Mouse (Mus musculus) embryonic facial prominence, embryonic 15.5 days (tissue): Measurements from ENCODE around the gene Traf4. TPM values are rescaled to one million over a fixed set of nuclear protein-coding genes. Genes with fewer than 3 reads are reported as not detected.

Source experiments
- ATAC-seq: fragments of 200-750 bp; cut with Nextera tagmentation; 2 replicates; pipeline ENCODE4 v1.8.0; 2017; ENCODE audit warnings: low read depth, moderate TSS enrichment; ENCODE audit not compliant: insufficient number of reproducible peaks, low FRiP score, low TSS enrichment
- H3K27ac ChIP-seq: fragments of 300-500 bp; sonication (generic); replicated peaks from 2 replicates; pipeline ENCODE4 v1.5.1; 2015; ENCODE audit warnings: mild to moderate bottlenecking, inconsistent platforms
- H3K27me3 ChIP-seq: fragments of 300-500 bp; sonication (generic); 2 replicates; pipeline ENCODE4 v1.6.1; 2015; ENCODE audit warnings: inconsistent platforms
- H3K36me3 ChIP-seq: fragments of 300-500 bp; sonication (generic); 2 replicates; pipeline ENCODE4 v1.6.1; 2015; ENCODE audit warnings: mild to moderate bottlenecking, inconsistent platforms
- H3K4me1 ChIP-seq: fragments of 300-500 bp; sonication (generic); 2 replicates; pipeline ENCODE4 v1.6.1; 2015; ENCODE audit warnings: inconsistent platforms
- H3K4me2 ChIP-seq: fragments of 300-500 bp; sonication (generic); replicated peaks from 2 replicates; pipeline ENCODE4 v1.6.1; 2015; ENCODE audit warnings: mild to moderate bottlenecking, inconsistent platforms
- H3K4me3 ChIP-seq: fragments of 300-500 bp; sonication (generic); replicated peaks from 2 replicates; pipeline ENCODE4 v1.5.1; 2015; ENCODE audit warnings: mild to moderate bottlenecking, inconsistent platforms
- H3K9ac ChIP-seq: fragments of 300-500 bp; sonication (generic); 2 replicates; pipeline ENCODE4 v1.6.1; 2015; ENCODE audit warnings: inconsistent platforms
- H3K9me3 ChIP-seq: fragments of 300-500 bp; sonication (generic); replicated peaks from 2 replicates; pipeline ENCODE4 v1.6.1; 2016; ENCODE audit warnings: inconsistent platforms
- WGBS: fragments of 180-500 bp; shearing (Covaris S2); methylation state at CpG from one replicate; pipeline ENCODE4 v1.1.7; 2015; 5-methylcytosine and 5-hydroxymethylcytosine counted together
- polyA plus RNA-seq: library from polyadenylated mRNA; unstranded; fragments of >200 nt; fragmentation: Nextera tagmentation; extraction: Ambion mirVana; gene quantifications from 2 replicates; pipeline ENCODE4 v1.2.1, GENCODE M21; 2015

Gene Traf4
- polyA plus RNA-seq, result 83.1 and 89.3 TPM in 2 replicates

DNA sequence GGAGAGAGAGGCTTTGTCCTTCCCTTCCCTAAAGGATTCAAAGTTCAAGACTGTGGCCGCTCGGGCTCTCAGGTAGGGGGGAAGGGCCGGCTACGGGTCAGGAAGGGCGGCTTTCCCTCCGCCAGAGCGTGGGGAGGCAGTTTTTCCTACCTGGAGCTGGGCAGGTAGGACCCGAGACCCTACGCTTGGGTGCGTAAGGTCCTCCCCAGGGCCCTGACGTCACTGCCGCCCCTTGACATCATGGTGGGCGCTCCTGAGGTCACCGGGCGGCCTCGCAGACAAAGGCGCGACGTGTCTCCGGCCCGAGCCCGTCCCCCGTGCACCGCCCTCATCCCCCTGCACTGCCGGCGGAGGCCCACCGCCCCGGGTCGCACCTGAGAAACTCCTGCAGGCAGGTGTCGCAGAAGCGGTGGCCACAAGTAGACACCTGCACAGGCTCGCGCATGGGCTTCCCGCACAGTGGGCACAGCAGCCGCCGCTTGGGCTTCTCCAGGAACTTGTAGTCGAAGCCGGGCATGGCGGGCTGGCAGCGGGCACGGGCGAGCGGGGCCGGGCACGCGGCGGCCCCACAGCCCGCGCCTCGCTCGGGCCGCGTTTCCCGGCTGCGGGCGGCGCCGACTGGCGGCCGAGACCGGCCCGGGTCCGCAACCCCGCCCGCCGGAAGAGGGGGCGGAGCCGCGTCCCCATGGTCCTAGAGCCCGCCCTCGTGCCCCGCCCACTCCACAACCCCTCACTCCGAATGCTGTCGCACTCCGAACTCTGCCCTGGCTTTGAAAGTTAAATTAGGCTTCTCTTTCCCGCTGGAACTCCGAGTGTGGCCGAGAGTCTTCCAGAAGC, at the start of gene Traf4:
Gene Traf4, minus strand, starts transcription at position 666 of the 837 bp plus-strand sequence.
- peak within 1 kb of the TSS; percentile 94 for H3K4me3 ChIP-seq
- peak; percentile 84 for ATAC-seq
- H3K4me1 ChIP-seq, result peaks cover 54% of the 10 kb centered on the region
- H3K27me3 ChIP-seq, result no peaks in the 10 kb centered on the region
- peak within 1 kb of the TSS; percentile 99 for H3K9ac ChIP-seq
- peaks cover 23% of the 10 kb centered on the region for H3K36me3 ChIP-seq
- H3K27ac ChIP-seq, result peak within 1 kb of the TSS; percentile 96
- H3K9me3 ChIP-seq, result no peaks in the 10 kb centered on the region
- WGBS, result under 1% methylated on average over 77 of the region's 78 CpGs
- peak within 1 kb of the TSS; percentile 89 for H3K4me2 ChIP-seq

DNA sequence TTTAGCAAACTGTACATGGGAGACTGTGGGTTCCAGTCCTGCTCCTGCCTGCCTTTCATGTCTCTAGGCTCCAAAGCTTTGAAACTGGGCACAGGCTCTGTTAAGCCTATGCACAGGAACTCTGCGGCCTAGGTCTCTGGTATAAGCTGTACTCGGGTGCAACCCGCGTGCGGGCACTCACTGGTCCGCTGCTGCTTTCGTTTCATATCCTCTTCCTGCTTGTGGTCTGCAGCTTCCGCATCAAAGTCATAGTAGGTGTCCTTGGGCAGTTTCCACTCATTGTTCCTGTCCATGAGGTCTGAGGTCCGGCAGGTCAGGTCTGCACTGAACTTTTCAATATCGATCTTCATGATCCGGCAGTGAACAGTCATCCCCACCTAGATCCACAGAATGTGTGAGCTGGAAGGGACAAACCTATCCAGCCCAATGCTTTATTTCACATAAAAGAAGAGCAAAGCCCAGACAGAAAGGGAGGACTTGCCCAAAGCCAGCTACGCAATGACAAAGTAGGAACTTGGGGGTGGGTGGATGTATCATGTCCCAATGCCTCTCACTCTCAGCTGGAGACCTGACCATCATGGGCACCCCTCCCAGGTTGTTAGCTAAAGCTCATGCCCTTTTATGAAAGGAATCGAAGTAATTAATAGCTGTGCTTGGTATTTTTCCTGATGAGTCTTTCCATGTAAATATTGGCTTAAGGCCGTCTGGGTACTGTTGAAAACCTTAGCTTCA, 47.9 kb upstream of the Traf4 start:
- no peak for ATAC-seq
- peaks cover 97% of the 10 kb centered on the region for H3K36me3 ChIP-seq
- WGBS, result 94% methylated on average over 14 of the region's 14 CpGs

DNA sequence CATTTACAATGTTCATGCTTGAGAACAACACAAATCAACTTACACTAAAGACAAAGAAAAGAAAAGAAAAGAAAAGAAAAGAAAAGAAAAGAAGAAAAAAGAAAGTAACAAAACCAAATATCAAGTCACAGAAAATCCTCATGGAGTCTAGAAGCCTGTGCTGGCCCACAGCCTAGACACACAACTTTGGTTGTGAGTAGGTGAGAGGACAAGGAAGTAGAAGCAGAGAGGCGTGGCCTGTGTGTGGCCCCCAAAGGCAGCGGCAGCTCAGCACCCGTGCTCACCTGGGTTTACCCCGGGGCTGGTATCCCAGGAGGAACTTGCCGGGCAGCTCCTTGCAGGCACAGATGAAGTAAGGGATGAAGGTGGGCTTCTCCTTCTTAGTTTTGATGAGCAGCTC, 46.1 kb upstream of the Traf4 start:
- no peak for ATAC-seq
- no peak overlapping the region for H3K4me2 ChIP-seq
- peaks cover 98% of the 10 kb centered on the region for H3K36me3 ChIP-seq
- H3K4me3 ChIP-seq, result no peak overlapping the region
- no peaks in the 10 kb centered on the region for H3K27me3 ChIP-seq
- WGBS, result 82% methylated on average over 5 of the region's 5 CpGs
- no peak overlapping the region for H3K9ac ChIP-seq
- no peak overlapping the region for H3K27ac ChIP-seq
- H3K9me3 ChIP-seq, result no peaks in the 10 kb centered on the region
- no peaks in the 10 kb centered on the region for H3K4me1 ChIP-seq

More for the DNA sequence above, 47.9 kb upstream of the Traf4 start:
- Histone ChIP-seq H3K27ac (no peak overlapping the region), H3K9me3 (no peaks in the 10 kb centered on the region), H3K4me3 (no peak overlapping the region), H3K9ac (no peak overlapping the region), H3K4me1 (no peaks in the 10 kb centered on the region), H3K27me3 (no peaks in the 10 kb centered on the region), H3K4me2 (no peak overlapping the region)

DNA sequence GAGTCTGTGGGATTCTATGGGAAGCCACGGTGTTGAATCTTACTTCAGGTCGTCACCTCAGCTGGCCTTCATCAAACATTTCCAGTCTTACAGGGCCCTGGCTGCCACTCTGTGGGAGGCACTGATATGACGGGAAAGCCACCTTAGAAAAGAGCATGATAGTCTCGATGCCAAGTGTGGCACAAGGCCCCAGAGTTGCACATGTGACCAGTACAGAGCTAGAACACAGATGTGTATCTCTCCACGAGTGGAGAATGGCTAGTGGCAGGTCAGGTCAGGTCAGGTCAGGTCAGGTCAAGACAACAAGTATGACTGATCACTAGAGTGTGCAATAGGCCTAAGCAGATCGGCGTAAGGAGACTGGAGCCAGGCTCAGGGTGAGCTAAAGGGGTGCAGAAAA, 45.2 kb upstream of the Traf4 start:
- ATAC-seq, result no peak
- H3K36me3 ChIP-seq, result peaks cover 98% of the 10 kb centered on the region
- H3K27me3 ChIP-seq, result no peaks in the 10 kb centered on the region
- 76% methylated on average over 7 of the region's 7 CpGs for WGBS
- H3K9me3 ChIP-seq, result no peaks in the 10 kb centered on the region
- no peak overlapping the region for H3K9ac ChIP-seq
- no peak overlapping the region for H3K4me2 ChIP-seq
- H3K4me3 ChIP-seq, result no peak overlapping the region
- H3K4me1 ChIP-seq, result no peaks in the 10 kb centered on the region
- H3K27ac ChIP-seq, result no peak overlapping the region

DNA sequence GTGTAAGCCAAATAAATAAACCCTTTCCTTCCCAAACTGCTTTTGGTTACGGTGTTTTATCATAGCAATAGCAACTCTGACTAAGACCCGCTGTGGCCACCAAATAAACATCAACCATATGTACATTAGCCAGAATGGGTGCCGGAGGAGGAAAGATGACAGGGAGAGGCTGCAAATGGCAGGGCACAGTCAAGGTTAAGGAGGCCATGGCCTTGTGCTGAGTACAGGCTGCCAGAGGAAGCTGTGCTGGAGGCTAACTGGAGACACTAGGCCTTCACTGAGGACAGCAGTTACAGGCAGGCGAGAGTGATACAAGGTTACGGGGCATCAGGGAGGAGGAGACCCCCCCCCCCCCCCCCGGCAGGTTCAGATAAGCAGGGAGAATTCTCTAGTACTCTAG, 44.5 kb upstream of the Traf4 start:
- H3K27ac ChIP-seq, result no peak overlapping the region
- no peak overlapping the region for H3K4me3 ChIP-seq
- no peaks in the 10 kb centered on the region for H3K9me3 ChIP-seq
- no peak overlapping the region for H3K9ac ChIP-seq
- ATAC-seq, result no peak
- WGBS, result 85% methylated on average over 6 of the region's 6 CpGs
- H3K4me2 ChIP-seq, result no peak overlapping the region
- H3K36me3 ChIP-seq, result peaks cover 97% of the 10 kb centered on the region
- H3K4me1 ChIP-seq, result no peaks in the 10 kb centered on the region
- no peaks in the 10 kb centered on the region for H3K27me3 ChIP-seq

DNA sequence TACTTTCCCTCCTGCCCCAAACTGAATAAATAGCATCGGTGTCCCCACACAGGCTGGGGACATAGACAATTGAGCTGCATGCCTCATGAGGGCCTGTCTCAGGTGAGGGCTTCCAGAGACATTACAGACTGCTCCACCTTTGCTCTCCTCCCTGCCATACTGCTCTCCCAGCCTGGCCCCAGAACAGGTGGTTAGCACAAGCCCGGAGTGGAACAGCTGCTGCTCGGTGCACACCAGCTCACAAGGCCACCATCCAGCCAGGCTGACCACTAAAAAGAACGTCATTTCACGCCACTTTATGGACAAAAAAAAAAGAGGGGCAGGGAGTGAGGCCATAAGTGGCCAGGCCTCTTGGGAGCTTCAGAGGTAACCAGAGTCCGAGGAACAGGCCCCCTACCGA, 41.8 kb upstream of the Traf4 start:
- Histone ChIP-seq H3K27ac (no peak overlapping the region), H3K4me2 (no peak overlapping the region), H3K4me1 (no peaks in the 10 kb centered on the region), H3K4me3 (no peak overlapping the region), H3K9ac (no peak overlapping the region), H3K27me3 (no peaks in the 10 kb centered on the region), H3K9me3 (no peaks in the 10 kb centered on the region), H3K36me3 (peaks cover 91% of the 10 kb centered on the region)
- 90% methylated on average over 7 of the region's 7 CpGs for WGBS
- no peak for ATAC-seq

DNA sequence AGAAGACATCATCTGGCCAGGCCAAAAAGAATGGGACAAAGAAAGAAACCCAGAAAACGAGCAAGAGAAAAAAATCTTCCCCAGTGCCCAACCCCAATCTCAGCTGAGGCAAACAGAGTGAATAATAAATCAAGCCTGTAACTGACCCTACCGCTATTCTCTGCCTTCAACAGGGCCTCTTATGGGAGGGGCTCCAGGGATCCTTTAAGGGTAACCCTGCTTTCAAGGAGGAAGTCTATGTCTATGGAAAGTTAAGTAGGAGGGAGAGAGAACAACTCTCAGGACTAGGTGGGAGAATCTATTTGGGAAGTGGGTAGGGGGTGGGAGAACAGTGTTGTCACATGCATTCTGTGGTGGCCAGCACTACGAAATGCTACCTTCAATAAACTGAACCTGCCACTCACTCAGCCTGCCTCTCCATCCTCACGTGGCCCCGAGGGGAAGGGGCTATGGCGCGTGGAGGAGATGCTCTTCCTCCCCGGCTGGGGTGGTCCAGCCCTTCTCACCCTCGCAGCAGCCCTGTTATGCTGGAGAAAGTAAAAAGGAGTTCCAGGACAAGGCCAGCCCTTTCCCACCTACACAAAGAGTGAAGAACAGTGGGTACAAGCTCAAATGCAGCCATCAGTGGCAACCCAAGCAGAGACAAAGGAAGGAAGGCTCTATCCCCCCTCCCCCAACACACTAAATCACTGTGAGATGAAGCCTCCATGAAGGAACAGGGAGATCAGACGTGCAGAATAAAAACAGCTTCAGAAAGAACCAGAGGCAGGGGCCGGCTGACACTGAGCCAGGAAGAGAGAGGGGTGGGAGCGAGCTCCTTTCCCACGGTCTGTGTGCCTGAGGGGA, 40.2 kb upstream of the Traf4 start:
- no peaks in the 10 kb centered on the region for H3K27me3 ChIP-seq

DNA sequence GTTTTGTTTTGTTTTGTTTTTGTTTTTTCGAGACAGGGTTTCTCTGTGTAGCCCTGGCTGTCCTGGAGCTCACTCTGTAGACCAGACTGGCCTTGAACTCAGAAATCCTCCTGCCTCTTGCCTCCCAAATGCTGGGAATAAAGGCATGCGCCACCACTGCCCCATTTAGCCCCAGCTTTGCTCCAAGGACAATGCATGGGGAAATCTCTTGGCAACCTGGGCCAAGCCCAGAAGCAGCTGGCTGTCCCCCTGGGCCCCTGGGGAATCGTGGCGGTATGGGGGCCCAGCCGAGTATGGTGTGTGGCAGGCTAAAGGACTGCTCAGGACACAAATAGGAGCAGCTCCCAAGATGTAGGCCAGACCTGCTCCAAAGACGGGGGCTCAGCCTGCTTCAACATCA, 38.9 kb upstream of the Traf4 start:
- Histone ChIP-seq H3K4me1 (no peaks in the 10 kb centered on the region), H3K9me3 (no peaks in the 10 kb centered on the region), H3K9ac (no peak overlapping the region), H3K4me2 (no peak overlapping the region), H3K27me3 (no peaks in the 10 kb centered on the region), H3K36me3 (peaks cover 63% of the 10 kb centered on the region), H3K27ac (no peak overlapping the region), H3K4me3 (no peak overlapping the region)
- ATAC-seq, result no peak
- WGBS, result 78% methylated on average over 6 of the region's 6 CpGs

More for the DNA sequence above, 40.2 kb upstream of the Traf4 start:
- H3K4me3 ChIP-seq, result no peak overlapping the region
- no peaks in the 10 kb centered on the region for H3K9me3 ChIP-seq
- H3K4me2 ChIP-seq, result no peak overlapping the region
- no peak overlapping the region for H3K9ac ChIP-seq
- H3K27ac ChIP-seq, result no peak overlapping the region
- 74% methylated on average over 13 of the region's 13 CpGs for WGBS
- H3K4me1 ChIP-seq, result no peaks in the 10 kb centered on the region
- H3K36me3 ChIP-seq, result peaks cover 76% of the 10 kb centered on the region
- no peak for ATAC-seq

DNA sequence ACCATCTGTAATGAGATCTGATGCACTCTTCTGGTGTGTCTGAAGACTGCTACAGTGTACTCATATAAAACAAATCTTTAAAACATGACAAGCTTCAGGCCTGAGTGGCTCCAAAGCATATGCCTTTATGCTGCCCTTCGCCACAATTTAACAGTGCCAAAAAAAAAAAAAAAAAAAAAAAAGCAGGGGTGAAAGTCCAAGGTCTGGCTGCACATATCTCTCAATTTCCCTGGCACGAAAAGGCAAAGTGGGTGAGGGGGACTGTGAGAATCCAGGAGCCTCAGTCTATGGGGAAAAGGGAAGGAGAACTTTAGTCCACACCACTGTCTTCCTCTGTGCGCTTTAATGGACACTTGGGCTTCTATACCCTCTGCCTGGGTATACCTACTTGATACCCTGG, 37.0 kb upstream of the Traf4 start:
- peaks cover 44% of the 10 kb centered on the region for H3K36me3 ChIP-seq
- ATAC-seq, result no peak
- WGBS, result 92% methylated on average over 3 of the region's 3 CpGs

DNA sequence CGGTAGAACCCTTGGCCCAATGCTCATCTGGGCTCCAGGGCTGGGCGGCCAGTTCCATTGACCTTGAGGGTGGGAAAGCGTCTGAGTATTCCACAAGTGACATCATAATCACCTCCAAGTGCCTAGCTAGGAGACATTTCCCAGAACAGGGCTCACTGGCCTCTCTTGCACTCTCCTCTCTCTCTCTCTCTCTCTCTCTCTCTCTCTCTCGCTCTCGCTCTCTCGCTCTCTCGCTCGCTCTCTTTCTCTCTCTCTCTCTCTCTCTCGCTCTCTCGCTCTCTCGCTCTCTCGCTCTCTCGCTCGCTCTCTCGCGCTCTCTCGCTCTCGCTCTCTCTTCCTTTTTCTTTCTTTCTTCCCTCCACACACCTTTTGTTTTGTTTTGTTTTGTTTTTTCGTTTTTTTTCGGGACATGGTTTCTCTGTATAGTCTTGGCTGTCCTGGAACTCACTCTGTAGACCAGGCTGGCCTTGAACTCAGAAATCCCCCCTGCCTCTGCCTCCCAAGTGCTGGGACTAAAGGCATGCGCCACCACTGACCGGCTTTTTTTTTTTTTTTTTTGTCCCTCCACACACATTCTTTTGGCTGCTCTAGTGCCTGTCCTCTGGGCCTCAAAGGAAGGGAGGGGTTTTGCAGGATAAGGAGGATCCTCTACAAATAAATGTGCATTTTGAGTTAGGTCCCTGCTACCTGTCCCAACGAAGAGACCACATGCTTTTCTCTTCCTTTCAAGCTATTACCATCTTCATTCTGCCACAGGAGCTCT, 29.9 kb upstream of the Traf4 start:
- H3K27ac ChIP-seq, result peak overlapping the region; percentile 49; the same call in 1 of the 2 replicates
- H3K27me3 ChIP-seq, result no peaks in the 10 kb centered on the region
- ATAC-seq, result no peak
- peaks cover 29% of the 10 kb centered on the region for H3K36me3 ChIP-seq
- peaks cover 16% of the 10 kb centered on the region for H3K4me1 ChIP-seq
- peak overlapping the region; percentile 55 for H3K4me3 ChIP-seq
- no peaks in the 10 kb centered on the region for H3K9me3 ChIP-seq
- WGBS, result 55% methylated on average over 23 of the region's 23 CpGs
- H3K4me2 ChIP-seq, result peak overlapping the region; percentile 81
- H3K9ac ChIP-seq, result 0 out of 2 replicates have a peak overlapping the region, but pooled peaks have one; percentile 9

More for the DNA sequence above, 37.0 kb upstream of the Traf4 start:
- Histone ChIP-seq H3K4me3 (no peak overlapping the region), H3K4me1 (no peaks in the 10 kb centered on the region), H3K9me3 (no peaks in the 10 kb centered on the region), H3K27ac (no peak overlapping the region), H3K27me3 (no peaks in the 10 kb centered on the region), H3K9ac (no peak overlapping the region), H3K4me2 (no peak overlapping the region)
